Mouse (Mus musculus) ovary, postnatal 14 days (tissue): Measurements from ENCODE around the gene Espn.

ENCODE experiments used
- DNase-seq: peaks from one replicate; pipeline ENCODE4 v3.0.0; 2022; ENCODE audit warnings: low spot score

Espn gene

DNA sequence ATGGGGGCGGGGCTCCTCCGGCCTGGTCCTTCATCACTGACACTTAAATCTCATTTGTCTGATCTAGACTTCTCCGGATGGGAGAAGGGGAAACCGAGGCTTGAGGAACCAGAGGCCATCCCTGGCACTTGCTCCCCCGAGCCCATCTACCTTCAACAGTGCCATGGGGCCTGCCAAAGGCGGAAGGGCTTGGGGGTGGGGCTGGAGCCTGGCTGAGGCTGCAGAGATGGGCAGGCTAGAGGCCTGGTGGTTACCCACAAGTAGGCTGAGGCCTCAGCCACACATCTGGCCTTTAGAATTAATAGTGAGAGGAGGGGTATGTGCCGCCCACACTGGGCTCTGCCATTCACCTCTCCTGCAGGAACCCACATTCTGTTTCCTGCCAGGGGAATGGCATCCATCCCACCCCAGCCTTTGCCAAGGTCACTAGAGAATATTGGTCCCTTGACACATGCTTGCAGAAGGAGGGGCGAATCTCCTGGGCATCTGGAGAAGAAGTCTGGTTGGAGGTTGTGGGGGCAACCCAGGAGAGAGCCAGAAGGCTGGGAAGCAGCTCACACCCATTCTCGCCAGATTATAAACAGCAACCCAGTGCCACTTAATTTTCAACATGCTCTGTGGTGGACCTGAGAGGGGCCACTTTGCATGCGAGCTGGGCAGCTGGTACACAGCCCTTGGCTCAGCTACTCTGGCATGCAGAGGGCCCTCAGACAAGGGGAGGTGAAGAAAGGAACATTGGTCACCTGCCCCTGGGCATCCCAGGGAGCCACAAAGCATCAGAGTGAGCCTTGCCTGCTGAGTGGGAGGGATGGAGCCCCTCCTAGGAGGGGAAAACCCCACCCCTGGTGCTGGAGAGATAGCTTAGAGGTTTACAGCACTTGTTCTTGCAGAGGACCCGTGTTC is 81.4 kb downstream of the Espn start:
- no peak for DNase-seq
